Mouse (Mus musculus): ENCODE measurements at regions not wholly inside any gene's neighbourhood (a gene's known extent, or its start where the extent isn't known, plus 50 kb on each side); places are given as distances from the start of the nearest gene placed in this dataset.

DNA sequence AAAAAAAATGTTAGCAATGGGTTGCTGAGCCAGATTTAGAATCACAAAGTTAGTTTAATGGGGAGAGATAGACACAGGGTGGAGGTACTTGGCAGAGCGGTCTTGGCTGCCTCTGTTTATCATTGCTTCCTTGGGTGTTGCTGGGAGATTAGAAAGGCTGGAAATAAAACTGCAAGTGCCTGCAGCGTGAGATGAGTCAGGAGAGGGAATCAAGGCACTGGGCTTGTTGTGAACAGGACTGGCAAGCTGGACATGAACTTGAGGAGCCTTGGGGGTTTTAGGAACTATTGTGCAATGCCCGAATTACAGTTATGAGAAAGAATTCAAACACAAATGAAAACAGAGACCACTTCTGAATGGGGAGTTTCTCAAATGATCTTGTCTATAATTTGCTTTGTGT is 102.8 kb downstream of the Tmx1 start:
- Histone ChIP-seq H3K4me3 (ENCODE audit: insufficient read depth, low read depth, low read length) (no peak overlapping the region), H3K4me1 (ENCODE audit: control insufficient read depth, insufficient read depth, insufficient read length, low read length) (no peaks in the 10 kb centered on the region), H3K27ac (replicated peaks; ENCODE audit: low read depth, low read length) (peak overlapping the region; percentile 42; the same call in 1 of the 2 replicates)

DNA sequence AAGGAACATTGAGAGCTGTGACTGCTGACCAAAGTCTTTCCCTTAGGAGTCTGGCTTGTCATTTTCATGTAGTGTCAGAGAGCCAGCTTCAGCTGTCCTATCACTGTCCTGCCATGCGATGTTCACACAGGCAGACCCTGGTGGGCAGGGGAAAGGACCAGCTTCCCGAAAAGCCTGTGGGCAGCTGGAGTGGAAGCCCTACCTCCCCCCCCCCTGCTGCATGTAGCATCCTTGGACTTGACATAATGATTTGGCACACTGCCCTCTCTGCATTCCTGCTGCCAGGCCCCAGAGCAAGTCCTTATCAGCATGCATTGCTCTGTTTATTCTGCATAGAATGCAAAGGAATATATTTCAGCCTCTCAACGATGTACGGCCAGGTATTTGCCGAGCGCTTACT is 103.9 kb downstream of the Tmx1 start:
- Histone ChIP-seq H3K27ac (replicated peaks; ENCODE audit: low read depth, low read length) (no peak overlapping the region), H3K4me3 (ENCODE audit: insufficient read depth, low read depth, low read length) (no peak overlapping the region), H3K4me1 (ENCODE audit: control insufficient read depth, insufficient read depth, insufficient read length, low read length) (no peaks in the 10 kb centered on the region)

DNA sequence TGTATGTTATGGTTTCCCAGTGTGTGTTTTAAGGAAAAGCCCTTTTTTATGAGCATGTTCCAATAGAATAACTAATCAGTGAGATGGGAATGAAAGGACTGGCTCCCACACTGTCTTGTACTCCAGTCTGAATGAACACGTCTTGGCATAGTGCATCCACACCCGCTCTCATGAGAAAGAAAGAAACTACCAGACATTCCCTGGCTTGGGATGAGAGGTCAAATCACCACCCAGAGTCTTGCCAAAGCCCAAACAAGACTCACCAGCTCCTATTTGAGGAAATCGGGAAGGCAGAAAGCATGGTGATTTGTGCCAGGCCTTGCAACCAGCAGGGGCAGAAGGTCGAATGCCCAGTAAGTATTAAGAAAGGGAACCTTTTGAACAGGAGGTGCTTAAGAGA is 110.6 kb downstream of the Tmx1 start:
- Histone ChIP-seq H3K27ac (replicated peaks; ENCODE audit: low read depth, low read length) (no peak overlapping the region), H3K4me3 (ENCODE audit: insufficient read depth, low read depth, low read length) (no peak overlapping the region), H3K4me1 (ENCODE audit: control insufficient read depth, insufficient read depth, insufficient read length, low read length) (no peaks in the 10 kb centered on the region)

DNA sequence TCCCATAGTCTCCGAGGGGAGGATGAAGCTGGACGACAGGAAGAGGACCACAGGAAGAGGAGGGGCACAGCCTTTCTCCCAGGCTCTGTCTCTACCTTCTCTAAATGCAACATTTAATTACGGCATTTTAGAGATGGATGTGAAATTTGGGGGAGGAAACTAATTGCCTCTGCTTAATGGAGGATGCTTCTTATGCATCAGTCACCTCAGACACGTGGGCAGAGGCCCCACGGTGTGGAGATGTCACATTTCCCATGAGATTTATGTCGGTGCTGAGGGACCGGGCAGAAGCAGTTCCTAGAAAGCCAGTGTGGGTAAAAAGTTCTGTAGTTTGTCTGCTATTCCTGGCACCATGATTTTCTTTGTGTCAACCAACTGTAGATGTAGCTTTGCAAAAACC is 122.8 kb downstream of the Tmx1 start:
- Histone ChIP-seq H3K4me3 (ENCODE audit: insufficient read depth, low read depth, low read length) (no peak overlapping the region), H3K27ac (replicated peaks; ENCODE audit: low read depth, low read length) (no peak overlapping the region), H3K4me1 (ENCODE audit: control insufficient read depth, insufficient read depth, insufficient read length, low read length) (peaks cover 4% of the 10 kb centered on the region; the same call in 1 of the 2 replicates)

DNA sequence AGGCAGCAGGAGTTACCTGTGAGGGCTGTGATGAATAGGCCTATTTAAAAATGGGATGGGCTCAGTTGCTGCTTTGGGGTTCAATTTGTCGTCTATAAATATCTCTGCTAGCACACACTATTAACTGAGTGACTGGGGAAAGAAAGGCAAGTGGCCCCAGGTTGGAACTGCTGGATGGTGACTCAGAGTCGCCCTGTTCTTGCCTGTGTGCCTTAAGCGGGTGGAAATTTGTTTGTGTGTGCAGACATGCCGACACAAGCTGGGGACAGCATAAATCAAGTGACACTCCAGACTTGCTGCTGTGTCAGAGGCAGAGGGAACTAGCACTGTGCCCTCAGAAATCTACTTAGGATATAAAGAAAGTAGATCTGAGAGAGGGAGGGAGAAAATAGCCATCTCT is 124.9 kb downstream of the Tmx1 start:
- Histone ChIP-seq H3K4me1 (ENCODE audit: control insufficient read depth, insufficient read depth, insufficient read length, low read length) (peaks cover 4% of the 10 kb centered on the region; the same call in 1 of the 2 replicates), H3K4me3 (ENCODE audit: insufficient read depth, low read depth, low read length) (no peak overlapping the region), H3K27ac (replicated peaks; ENCODE audit: low read depth, low read length) (no peak overlapping the region)

DNA sequence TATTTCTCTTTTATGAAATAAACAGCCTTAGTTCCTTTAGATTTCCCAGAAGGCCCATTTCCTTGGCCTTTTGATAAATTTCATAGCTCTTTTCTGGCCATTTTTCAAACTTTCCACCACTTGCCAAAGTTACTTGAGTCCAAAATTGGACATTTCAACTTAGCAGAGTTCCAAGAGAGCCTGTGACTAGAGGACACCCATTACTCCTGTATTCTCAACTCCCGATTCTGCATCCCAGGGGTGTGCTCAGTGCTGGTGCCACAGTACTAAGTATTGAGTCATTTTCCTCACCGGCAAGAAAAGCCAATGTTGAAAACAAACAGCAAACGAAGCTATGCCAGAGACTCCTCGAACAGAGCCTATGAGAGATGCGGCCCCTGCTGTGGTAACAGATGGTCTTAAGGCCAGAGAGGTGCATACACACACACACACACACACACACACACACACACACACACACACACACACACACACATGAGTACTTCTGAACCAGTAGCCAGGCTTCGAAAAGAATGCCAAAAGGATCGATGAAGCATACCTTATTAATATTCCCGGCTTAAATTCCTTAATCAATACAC is 126.5 kb downstream of the Tmx1 start:
- Histone ChIP-seq H3K4me1 (ENCODE audit: control insufficient read depth, insufficient read depth, insufficient read length, low read length) (peaks cover 4% of the 10 kb centered on the region; the same call in 1 of the 2 replicates), H3K27ac (replicated peaks; ENCODE audit: low read depth, low read length) (no peak overlapping the region), H3K4me3 (ENCODE audit: insufficient read depth, low read depth, low read length) (no peak overlapping the region)

DNA sequence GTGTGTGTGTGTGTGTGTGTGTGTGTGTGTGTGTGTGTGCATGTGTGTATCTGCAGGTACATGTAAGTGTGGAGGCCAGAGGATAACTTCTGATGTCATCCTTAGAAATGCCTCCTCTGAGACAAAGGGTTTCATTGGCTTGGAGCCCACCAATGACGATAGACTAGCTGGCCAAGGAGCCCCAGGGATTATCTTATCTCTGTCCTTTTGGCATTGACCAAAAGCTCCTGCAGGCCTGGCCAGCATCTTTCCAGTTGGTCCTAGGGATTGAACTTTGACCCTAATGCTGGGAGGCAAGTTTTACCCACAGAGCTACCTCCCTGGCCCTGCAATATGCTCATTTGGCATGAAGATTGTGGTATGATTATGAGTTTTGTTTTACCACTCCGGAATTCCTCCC is 133.3 kb downstream of the Tmx1 start:
- Histone ChIP-seq H3K27ac (replicated peaks; ENCODE audit: low read depth, low read length) (no peak overlapping the region), H3K4me1 (ENCODE audit: control insufficient read depth, insufficient read depth, insufficient read length, low read length) (no peaks in the 10 kb centered on the region)

DNA sequence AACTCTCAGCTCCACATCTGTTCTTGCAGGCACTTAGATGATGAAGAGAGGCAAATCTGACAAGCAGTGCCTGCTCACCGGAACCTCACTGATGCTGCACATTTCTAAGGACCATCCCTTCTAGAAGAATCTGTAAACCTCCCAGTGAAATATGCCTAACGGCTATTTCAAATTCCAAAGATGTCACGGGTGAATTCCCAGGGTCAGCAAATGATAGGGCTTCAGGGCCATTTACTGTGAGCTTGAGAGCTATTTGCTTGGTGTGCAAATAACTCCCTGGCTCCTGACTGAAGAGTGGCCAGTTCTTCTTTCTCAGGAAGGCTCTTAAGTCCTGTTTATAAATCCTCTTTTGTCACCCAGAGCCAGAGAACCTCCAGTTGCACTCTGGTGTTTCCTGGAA is 135.3 kb downstream of the Tmx1 start:
- Histone ChIP-seq H3K4me1 (ENCODE audit: control insufficient read depth, insufficient read depth, insufficient read length, low read length) (no peaks in the 10 kb centered on the region), H3K4me3 (ENCODE audit: insufficient read depth, low read depth, low read length) (no peak overlapping the region), H3K27ac (replicated peaks; ENCODE audit: low read depth, low read length) (peak overlapping the region; percentile 8; the same call in 1 of the 2 replicates)

More for the DNA sequence above, 133.3 kb downstream of the Tmx1 start:
- H3K4me3 ChIP-seq (ENCODE audit: insufficient read depth, low read depth, low read length): no peak overlapping the region

DNA sequence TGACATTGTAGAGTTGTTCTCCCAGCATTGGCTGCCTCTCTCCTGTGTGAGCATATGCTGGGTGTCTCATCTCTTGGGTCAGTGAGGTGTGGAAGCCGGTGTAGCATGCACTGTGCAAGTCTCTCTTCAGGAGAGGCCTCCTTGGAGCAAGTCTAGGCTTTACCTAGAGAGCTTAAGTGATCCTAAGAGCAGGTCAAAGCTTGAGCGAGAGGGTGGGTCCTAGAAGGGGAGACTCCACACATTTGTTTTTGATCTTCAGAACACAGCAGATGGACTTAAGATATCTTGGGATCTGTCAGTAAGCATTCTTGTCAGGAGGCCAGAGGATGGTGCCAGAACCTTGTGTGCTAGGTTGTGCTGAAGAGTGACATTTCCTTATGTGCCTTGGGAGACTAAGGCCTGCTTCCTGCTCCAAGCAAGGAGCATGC is 136.4 kb downstream of the Tmx1 start:
- no peaks in the 10 kb centered on the region for H3K4me1 ChIP-seq (ENCODE audit: control insufficient read depth, insufficient read depth, insufficient read length, low read length)
- no peak overlapping the region for H3K4me3 ChIP-seq (ENCODE audit: insufficient read depth, low read depth, low read length)
- H3K27ac ChIP-seq (replicated peaks; ENCODE audit: low read depth, low read length): peak overlapping the region; percentile 8; the same call in 1 of the 2 replicates

DNA sequence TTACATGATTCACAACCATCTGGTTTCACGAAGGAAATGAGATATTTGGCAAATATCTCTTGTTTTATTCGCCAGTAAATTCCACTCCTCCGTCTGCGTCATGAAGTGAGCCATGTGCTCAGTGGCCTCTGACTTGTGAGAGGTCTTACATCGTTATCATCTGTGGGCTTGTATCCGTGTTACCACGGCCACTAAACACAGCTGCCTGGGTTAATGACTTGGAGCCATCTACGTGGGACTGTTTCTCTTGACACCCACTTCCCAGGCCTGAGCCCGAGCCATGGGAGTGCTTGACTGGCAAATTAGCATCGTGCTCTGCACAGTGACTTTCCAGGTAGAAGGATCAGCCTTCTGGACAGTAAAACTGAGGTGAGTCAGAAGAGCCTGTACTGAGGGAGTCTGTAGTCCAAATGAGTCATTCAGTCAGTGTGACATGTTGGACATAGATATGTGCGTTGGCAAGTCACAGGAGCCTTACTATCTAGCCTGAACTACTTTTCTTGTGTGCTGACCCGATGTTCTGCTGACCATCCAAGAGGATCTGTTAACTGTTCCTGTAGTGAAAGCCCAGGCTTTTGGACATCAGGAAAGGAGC is 137.7 kb downstream of the Tmx1 start:
- Histone ChIP-seq H3K4me3 (ENCODE audit: insufficient read depth, low read depth, low read length) (no peak overlapping the region), H3K4me1 (ENCODE audit: control insufficient read depth, insufficient read depth, insufficient read length, low read length) (no peaks in the 10 kb centered on the region), H3K27ac (replicated peaks; ENCODE audit: low read depth, low read length) (peak overlapping the region; percentile 80)

DNA sequence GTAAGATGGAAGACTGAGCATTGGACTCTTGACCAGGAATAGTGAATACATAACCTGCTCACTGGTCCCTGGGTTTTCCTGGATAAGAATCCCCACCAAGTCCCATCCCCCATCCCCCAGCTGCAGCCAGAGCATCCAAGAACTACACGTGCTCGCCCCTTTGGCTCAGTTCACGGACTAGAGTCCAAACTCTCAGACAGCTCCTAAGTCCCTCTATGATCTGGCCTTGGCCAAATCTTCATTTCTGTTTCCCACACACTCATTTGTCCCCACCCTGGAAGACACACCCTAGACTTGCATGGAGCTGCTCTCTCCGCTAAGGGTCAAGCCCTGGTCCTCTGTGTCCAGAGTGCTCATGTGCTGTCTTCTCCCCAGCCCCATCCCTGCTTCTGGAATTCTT is 139.9 kb downstream of the Tmx1 start:
- no peak overlapping the region for H3K27ac ChIP-seq (replicated peaks; ENCODE audit: low read depth, low read length)
- no peak overlapping the region for H3K4me3 ChIP-seq (ENCODE audit: insufficient read depth, low read depth, low read length)
- no peaks in the 10 kb centered on the region for H3K4me1 ChIP-seq (ENCODE audit: control insufficient read depth, insufficient read depth, insufficient read length, low read length)

DNA sequence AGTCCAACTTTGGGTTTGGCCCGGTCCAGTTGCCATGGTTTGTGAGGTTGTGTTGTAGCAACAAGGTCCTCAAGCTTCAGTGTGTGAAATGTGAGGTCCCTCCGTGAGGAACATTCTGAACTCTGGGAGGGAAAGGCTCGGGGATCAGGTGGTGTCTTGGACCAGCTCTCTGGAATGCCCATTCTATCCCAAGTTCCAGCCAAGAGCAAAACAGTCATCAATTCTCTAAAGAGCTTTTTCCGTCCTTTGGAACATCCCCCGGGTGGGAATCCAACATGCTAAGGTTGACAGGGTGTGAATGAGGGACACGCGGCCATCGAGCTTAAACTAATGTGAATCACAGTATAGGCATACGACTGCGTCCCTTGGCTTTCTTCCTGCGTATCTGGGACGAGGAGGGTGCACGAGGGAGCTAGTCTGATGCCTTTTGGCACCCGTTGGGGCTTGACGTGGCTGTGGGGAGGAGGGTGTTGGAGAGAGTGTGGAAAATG is 145.4 kb downstream of the Tmx1 start:
- no peaks in the 10 kb centered on the region; the same call in 1 of the 2 replicates for H3K4me1 ChIP-seq (ENCODE audit: control insufficient read depth, insufficient read depth, insufficient read length, low read length)
- H3K27ac ChIP-seq (replicated peaks; ENCODE audit: low read depth, low read length): peak overlapping the region; percentile 69
- H3K4me3 ChIP-seq (ENCODE audit: insufficient read depth, low read depth, low read length): no peak overlapping the region

DNA sequence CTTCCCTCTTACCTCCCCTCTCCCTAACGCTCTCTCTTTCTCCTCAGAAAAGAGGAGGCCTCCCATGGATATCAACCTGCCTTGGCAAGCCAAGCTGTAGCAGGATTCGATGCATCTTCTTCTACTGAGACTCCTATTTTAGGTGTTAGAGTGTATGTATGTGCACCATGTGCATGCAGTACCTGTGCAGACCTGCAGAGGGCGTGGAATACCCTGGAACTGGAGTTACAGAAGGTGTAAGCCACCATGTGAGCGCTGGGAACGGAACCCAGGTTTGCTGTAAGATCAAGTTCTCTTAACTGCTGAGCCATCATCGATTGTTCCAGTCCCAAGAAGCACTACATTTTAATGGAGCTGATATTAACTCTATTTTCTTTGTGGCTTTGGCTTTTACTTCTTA is 146.8 kb downstream of the Tmx1 start:
- H3K4me1 ChIP-seq (ENCODE audit: control insufficient read depth, insufficient read depth, insufficient read length, low read length): no peaks in the 10 kb centered on the region; the same call in 1 of the 2 replicates
- no peak overlapping the region for H3K27ac ChIP-seq (replicated peaks; ENCODE audit: low read depth, low read length)

DNA sequence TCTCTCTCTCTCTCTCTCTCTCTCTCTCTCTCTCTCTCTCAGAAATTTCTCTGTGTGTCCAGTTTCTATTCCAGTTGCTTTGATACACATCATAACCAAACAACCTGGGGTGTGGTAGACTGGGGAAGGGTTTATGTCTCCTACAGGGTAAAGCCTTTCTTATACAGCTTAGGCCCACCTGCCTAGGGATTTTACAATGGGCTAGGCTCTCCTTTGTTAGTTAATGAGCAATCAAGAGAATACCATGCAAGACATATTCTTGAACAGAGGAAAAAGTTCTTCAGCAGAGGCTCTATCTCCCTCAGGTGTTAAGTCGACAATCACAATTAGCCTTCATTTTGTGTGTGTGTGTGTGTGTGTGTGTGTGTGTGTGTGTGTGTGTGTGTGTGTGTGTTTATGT is 151.0 kb downstream of the Tmx1 start:
- Histone ChIP-seq H3K4me3 (ENCODE audit: insufficient read depth, low read depth, low read length) (no peak overlapping the region), H3K27ac (replicated peaks; ENCODE audit: low read depth, low read length) (no peak overlapping the region), H3K4me1 (ENCODE audit: control insufficient read depth, insufficient read depth, insufficient read length, low read length) (no peaks in the 10 kb centered on the region)

More for the DNA sequence above, 146.8 kb downstream of the Tmx1 start:
- no peak overlapping the region for H3K4me3 ChIP-seq (ENCODE audit: insufficient read depth, low read depth, low read length)

DNA sequence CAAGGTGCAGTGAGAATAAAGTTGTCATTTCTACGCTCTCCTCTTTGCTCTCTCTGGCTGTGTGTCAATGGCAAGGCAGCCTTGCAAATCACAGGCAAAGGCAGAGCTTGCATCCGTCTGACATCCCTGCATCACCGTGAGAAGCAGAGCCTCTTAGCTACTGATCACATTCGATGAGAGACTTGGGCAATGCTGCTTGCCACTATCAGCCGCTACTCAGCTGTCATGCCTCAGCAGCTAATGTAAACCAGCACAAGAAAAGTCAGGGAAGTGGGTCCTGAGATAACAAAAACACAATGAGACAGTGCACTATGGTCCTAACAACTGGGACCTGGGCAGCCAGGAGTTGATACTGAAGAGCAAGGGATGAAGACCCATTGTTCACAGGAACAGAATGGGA is 155.8 kb downstream of the Tmx1 start:
- 0 out of 2 replicates have a peak, but pooled peaks cover 2% of the 10 kb centered on the region for H3K4me1 ChIP-seq (ENCODE audit: control insufficient read depth, insufficient read depth, insufficient read length, low read length)
- no peak overlapping the region for H3K27ac ChIP-seq (replicated peaks; ENCODE audit: low read depth, low read length)
- H3K4me3 ChIP-seq (ENCODE audit: insufficient read depth, low read depth, low read length): no peak overlapping the region
